Mouse (Mus musculus) cerebellum, adult 2 months (tissue): ENCODE measurements around the gene Galk1.

Experiments used
- CTCF ChIP-seq: fragments of 200-500 bp; IDR thresholded peaks from 2 replicates; pipeline ENCODE4 v1.5.1; 2011; ENCODE audit warnings: low read depth, mild to moderate bottlenecking, control low read depth, low read length, moderate library complexity, borderline replicate concordance; ENCODE audit not compliant: insufficient read depth
- POLR2A ChIP-seq: fragments of 200-500 bp; IDR thresholded peaks from 2 replicates; pipeline ENCODE4 v1.6.1; 2011; ENCODE audit warnings: low read length, control low read depth, borderline replicate concordance; ENCODE audit not compliant: insufficient read depth

- no peak for TF ChIP-seq POLR2A
- no peak for TF ChIP-seq CTCF
Measured at GRCm38 (mm10) chr11:115964977-115965604, 47.4 kb downstream of the Galk1 start.
